Mouse (Mus musculus): ENCODE measurements around the gene Zfp580. TPM values are rescaled to one million over a fixed set of nuclear protein-coding genes. Genes with fewer than 3 reads are reported as not detected.

Zfp580 gene
- polyA plus RNA-seq, 1 experiment = 37.9 TPM

DNA sequence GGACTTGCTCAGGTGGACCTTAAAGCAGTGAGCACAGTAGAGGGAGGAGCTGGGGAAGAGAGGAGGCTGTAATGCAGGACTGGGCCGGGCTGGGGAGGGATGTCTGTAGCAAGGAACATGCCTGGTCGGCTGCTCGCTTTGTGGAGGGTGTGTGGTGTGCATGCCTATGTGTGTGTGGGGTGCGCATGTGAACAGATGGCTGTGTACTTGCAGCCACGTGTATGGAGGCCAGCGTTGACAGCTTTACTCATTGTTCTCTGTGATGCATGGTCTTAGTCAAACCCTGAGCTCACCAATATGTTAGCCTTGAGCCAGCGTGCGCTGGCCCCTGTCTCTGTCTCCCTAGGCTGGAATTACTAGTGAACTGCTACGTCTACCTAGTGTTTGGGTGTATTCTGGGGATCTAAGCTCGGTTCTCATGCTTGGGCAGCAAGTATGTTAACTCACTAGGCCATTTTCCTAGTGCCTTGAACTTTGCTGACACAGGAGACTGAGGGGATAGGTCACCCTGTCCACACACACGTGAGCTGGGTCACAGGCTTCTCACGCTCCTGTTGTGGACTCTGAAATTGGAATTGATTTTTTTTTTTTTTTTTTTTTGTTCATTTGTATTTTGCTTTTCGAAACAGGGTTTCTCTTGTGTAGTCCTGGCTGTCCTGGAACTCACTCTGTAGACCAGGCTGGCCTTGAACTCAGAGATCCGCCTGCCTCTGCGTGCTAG, 39.8 kb downstream of the Zfp580 start:
- TF ChIP-seq CTCF (IDR thresholded peaks at IDR 0.05; ENCODE audit: insufficient read depth, low read length) (no peak), POLR2A (IDR thresholded peaks at IDR 0.05; ENCODE audit: borderline replicate concordance, extremely low read depth, low read depth, low read length) (no peak)
- H3K4me1 ChIP-seq (ENCODE audit: control insufficient read depth, insufficient read depth, low read length) = no peaks in the 10 kb centered on the region
- no peak for DNase-seq
- no peak overlapping the region for H3K4me3 ChIP-seq (replicated peaks; ENCODE audit: extremely low read depth, low read depth, low read length)
- 87% methylated on average over 15 of the region's 15 CpGs for WGBS

DNA sequence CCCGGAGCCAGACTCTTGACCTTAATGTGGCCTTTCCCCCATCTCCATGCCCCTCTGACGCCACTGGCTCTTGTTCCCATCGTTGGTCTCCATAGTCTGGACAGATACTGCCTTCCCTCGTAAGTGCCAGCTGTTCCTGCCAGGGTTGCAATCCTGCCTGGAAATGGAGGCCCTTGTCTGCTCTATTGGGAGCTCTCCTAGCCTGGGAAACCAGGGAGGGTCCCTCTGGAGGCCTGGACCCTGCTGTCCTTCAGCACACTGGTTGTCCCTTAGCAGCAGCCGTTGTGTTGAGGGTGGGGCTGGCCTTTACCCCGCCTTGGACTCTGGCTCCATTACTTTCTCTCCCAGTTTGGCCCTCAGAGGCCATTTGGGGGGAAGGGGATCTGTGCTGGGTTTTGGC, 41.0 kb downstream of the Zfp580 start:
- H3K4me3 ChIP-seq (replicated peaks; ENCODE audit: extremely low read depth, low read depth, low read length) = no peak overlapping the region
- no peaks in the 10 kb centered on the region for H3K4me1 ChIP-seq (ENCODE audit: control insufficient read depth, insufficient read depth, low read length)
- TF ChIP-seq POLR2A (IDR thresholded peaks at IDR 0.05; ENCODE audit: borderline replicate concordance, extremely low read depth, low read depth, low read length) (no peak), CTCF (IDR thresholded peaks at IDR 0.05; ENCODE audit: insufficient read depth, low read length) (no peak)
- DNase-seq = peak; percentile 1
- 74% methylated on average over 6 of the region's 6 CpGs for WGBS

DNA sequence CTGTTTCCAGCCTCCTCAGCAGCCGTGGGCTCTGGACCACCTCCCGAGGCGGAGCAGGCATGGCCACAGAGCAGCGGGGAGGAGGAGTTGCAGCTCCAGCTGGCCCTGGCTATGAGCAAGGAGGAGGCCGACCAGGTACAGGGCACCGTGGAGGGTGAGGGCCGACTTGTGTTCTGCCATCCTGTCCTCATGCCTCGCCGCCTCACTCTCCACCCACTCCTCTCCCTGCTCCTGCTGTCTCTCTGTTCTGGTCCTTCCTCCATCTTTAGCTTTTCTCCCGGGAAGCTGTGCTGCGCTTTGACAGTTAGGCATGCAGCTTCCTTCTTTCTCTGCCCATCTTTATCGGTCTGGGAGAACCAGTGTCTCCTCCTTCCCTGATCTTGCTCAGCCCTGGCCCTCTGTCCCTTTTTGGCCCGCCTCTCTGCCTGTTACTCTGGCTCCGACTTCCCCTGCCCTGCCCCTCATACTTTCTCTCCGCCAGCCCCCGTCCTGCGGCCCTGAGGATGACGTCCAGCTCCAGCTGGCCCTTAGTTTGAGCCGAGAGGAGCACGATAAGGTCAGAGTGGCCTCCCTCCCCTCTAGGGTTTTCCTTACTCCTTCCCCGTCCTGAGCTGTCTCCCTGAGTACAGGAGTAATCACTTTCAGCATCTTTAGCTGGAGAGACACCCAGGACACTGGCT, 41.6 kb downstream of the Zfp580 start:
- Histone ChIP-seq H3K4me1 (ENCODE audit: control insufficient read depth, insufficient read depth, low read length) (no peaks in the 10 kb centered on the region), H3K4me3 (replicated peaks; ENCODE audit: extremely low read depth, low read depth, low read length) (no peak overlapping the region)
- WGBS = 78% methylated on average over 21 of the region's 21 CpGs
- TF ChIP-seq POLR2A (IDR thresholded peaks at IDR 0.05; ENCODE audit: borderline replicate concordance, extremely low read depth, low read depth, low read length) = no peak
- TF ChIP-seq CTCF (IDR thresholded peaks at IDR 0.05; ENCODE audit: insufficient read depth, low read length) = no peak
- peak; percentile 1 for DNase-seq

DNA sequence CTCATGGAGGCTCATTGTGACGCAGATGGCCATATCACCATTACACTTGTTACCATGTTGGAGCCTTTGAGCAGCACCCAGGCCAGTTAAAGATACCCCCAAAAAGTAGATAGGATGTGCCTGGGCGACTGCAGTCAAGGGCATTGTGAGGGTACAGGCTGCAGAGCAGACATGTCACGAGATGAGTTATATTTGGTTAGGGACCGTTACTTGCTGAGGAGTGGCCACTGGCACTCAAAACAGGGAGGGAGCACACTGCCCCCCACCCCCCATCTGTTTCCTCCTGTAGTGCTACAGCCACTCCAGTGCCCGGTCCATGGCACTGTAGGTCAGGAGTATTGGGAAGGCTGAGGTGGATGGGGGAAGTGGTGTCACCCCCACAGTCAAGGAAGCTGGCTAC, 47.4 kb downstream of the Zfp580 start:
- H3K4me3 ChIP-seq (replicated peaks; ENCODE audit: extremely low read depth, low read depth, low read length) = no peak overlapping the region
- DNase-seq = no peak
- 89% methylated on average over 5 of the region's 5 CpGs for WGBS
- no peak for TF ChIP-seq POLR2A (IDR thresholded peaks at IDR 0.05; ENCODE audit: borderline replicate concordance, extremely low read depth, low read depth, low read length)
- no peak for TF ChIP-seq CTCF (IDR thresholded peaks at IDR 0.05; ENCODE audit: insufficient read depth, low read length)
- H3K4me1 ChIP-seq (ENCODE audit: control insufficient read depth, insufficient read depth, low read length) = no peaks in the 10 kb centered on the region

DNA sequence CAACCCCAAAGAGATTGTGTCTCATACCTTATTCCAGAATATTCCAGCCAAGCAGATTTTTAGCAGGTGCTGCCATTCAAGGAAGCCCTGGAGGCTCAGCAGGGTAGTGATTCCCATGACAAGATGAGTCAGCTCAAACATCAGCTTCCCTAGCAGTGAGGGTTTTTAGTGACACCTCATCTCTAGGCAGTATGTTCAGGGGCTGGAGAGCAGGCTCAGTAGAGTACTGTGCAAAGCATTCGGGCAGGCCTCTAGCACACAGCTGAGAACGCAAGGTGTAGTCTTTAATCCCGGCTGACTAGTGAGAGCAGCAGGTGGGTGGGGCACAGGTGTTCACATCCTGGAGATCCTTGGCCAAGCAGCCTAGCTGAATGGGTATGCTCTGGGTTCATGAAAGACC, 48.5 kb downstream of the Zfp580 start:
- WGBS = 76% methylated on average over 3 of the region's 3 CpGs
- TF ChIP-seq POLR2A (IDR thresholded peaks at IDR 0.05; ENCODE audit: borderline replicate concordance, extremely low read depth, low read depth, low read length) = no peak
- no peak for TF ChIP-seq CTCF (IDR thresholded peaks at IDR 0.05; ENCODE audit: insufficient read depth, low read length)

DNA sequence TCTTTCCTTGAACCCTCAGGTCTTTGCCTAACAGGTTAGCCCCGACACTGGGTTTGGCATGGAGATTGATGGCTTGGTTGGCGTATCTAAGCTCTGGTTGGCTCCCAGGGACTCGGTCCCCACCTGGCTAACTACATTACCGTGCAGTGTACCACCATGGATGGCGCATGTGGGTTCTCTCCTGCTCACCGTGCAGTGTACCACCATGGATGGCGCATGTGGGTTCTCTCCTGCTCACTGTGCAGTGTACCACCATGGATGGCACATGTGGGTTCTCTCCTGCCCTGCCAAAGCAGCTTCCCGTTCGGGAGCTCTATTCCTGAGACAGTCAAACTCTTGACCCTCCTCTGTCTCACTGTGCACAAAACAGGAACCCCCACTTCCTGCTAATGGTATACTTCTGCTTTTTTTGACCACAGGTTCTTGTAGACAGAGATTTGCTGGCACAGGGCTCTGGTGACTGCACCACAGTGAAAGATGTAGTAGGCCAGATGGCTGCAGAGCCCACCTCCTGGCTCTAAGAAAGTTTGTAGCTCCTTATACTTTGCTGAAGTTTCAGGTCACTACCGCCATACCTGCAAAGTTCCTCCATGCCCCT, 49.8 kb downstream of the Zfp580 start:
- Histone ChIP-seq H3K4me3 (replicated peaks; ENCODE audit: extremely low read depth, low read depth, low read length) (no peak overlapping the region), H3K4me1 (ENCODE audit: control insufficient read depth, insufficient read depth, low read length) (no peaks in the 10 kb centered on the region)
- no peak for DNase-seq
- 67% methylated on average over 10 of the region's 10 CpGs for WGBS
- no peak for TF ChIP-seq CTCF (IDR thresholded peaks at IDR 0.05; ENCODE audit: insufficient read depth, low read length)
- no peak for TF ChIP-seq POLR2A (IDR thresholded peaks at IDR 0.05; ENCODE audit: borderline replicate concordance, extremely low read depth, low read depth, low read length)

More for the DNA sequence above, 48.5 kb downstream of the Zfp580 start:
- Histone ChIP-seq H3K4me1 (ENCODE audit: control insufficient read depth, insufficient read depth, low read length) (no peaks in the 10 kb centered on the region), H3K4me3 (replicated peaks; ENCODE audit: extremely low read depth, low read depth, low read length) (no peak overlapping the region)
- DNase-seq = no peak

DNA sequence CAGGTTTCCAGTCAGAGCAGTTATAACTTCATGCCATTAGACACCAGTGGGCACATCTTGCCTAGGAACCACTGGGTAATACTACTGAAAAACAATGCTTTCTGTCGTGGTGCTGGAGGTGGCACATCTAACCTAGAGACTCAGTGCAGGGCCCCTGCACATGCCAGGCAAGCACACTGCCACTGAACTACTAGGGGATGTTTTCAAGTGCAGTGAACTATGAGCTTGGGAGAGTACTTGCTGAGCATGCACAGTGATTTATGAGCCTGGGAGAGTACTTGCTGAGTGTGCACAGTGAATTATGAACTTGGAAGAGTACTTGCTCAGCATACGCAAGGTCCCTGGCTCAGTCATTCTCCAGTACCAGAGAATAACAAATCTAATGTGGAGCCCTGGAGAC, 51.2 kb downstream of the Zfp580 start:
- DNase-seq = no peak
- no peaks in the 10 kb centered on the region for H3K4me1 ChIP-seq (ENCODE audit: control insufficient read depth, insufficient read depth, low read length)

More for the DNA sequence above, 51.2 kb downstream of the Zfp580 start:
- no peak overlapping the region for H3K4me3 ChIP-seq (replicated peaks; ENCODE audit: extremely low read depth, low read depth, low read length)
- 84% methylated on average over 2 of the region's 2 CpGs for WGBS
- TF ChIP-seq CTCF (IDR thresholded peaks at IDR 0.05; ENCODE audit: insufficient read depth, low read length) (no peak), POLR2A (IDR thresholded peaks at IDR 0.05; ENCODE audit: borderline replicate concordance, extremely low read depth, low read depth, low read length) (no peak)

Other genes with a start within 250 kb of the Zfp580 start
- gene Ube2s, start 238.9 kb upstream of the Zfp580 start, polyA plus RNA-seq (2012; rRNA removed) = 135 and 210 TPM in 2 replicates
- 2.5 and 3.4 TPM in 2 replicates for gene Shisa7, start 206.8 kb upstream of the Zfp580 start, polyA plus RNA-seq (2012; rRNA removed)
- gene Isoc2b, start 181.3 kb upstream of the Zfp580 start, polyA plus RNA-seq (2012; rRNA removed) = 14.1 and 22.3 TPM in 2 replicates
- 13.4 and 15.0 TPM in 2 replicates for gene Isoc2a, start 174.4 kb upstream of the Zfp580 start, polyA plus RNA-seq (2012; rRNA removed)
- gene Gm36210, start 145.0 kb upstream of the Zfp580 start, polyA plus RNA-seq (2012; rRNA removed) = 0.15 and 0.20 TPM in 2 replicates
- 20.6 and 24.7 TPM in 2 replicates for gene Zfp628, start 136.3 kb upstream of the Zfp580 start, polyA plus RNA-seq (2012; rRNA removed)
- 7.1 and 7.6 TPM in 2 replicates for gene Nat14, start 129.5 kb upstream of the Zfp580 start, polyA plus RNA-seq (2012; rRNA removed)
- gene Ssc5d, start 125.8 kb upstream of the Zfp580 start, polyA plus RNA-seq (2012; rRNA removed) = 7.5 and 8.0 TPM in 2 replicates
- 5.6 and 24.2 TPM in 2 replicates for gene Sbk2, start 87.1 kb upstream of the Zfp580 start, polyA plus RNA-seq (2012; rRNA removed)
- 6.5 and 9.0 TPM in 2 replicates for gene Sbk3, start 80.4 kb upstream of the Zfp580 start, polyA plus RNA-seq (2012; rRNA removed)
- gene Zfp579, start 55.4 kb upstream of the Zfp580 start, polyA plus RNA-seq (2012; rRNA removed) = 84.1 and 90.7 TPM in 2 replicates
- gene Zfp524, start 37.1 kb upstream of the Zfp580 start, polyA plus RNA-seq (2012; rRNA removed) = 37.0 and 43.5 TPM in 2 replicates
- 32.2 and 33.9 TPM in 2 replicates for gene Fiz1, start 36.8 kb upstream of the Zfp580 start, polyA plus RNA-seq (2012; rRNA removed)
- gene Gm44973, start 36.0 kb upstream of the Zfp580 start, polyA plus RNA-seq (2012; rRNA removed) = not detected in 2 replicates
- 43.2 and 47.9 TPM in 2 replicates for gene Zfp865, start 31.2 kb upstream of the Zfp580 start, polyA plus RNA-seq (2012; rRNA removed)
- 0.90 and 0.97 TPM in 2 replicates for gene Ccdc106, start 31.0 kb upstream of the Zfp580 start, polyA plus RNA-seq (2012; rRNA removed)
- not detected in 2 replicates for gene 4632433K11Rik, start 17.4 kb upstream of the Zfp580 start, polyA plus RNA-seq (2012; rRNA removed)
- 5.2 and 6.9 TPM in 2 replicates for gene Zfp784, start 13.1 kb upstream of the Zfp580 start, polyA plus RNA-seq (2012; rRNA removed)
- gene U2af2, start 10.6 kb downstream of the Zfp580 start, polyA plus RNA-seq (2012; rRNA removed) = 145 and 189 TPM in 2 replicates
- 151 and 160 TPM in 2 replicates for gene Epn1, start 28.7 kb downstream of the Zfp580 start, polyA plus RNA-seq (2012; rRNA removed)
- gene Rfpl4, start 65.4 kb downstream of the Zfp580 start, polyA plus RNA-seq (2012; rRNA removed) = not detected in 2 replicates
- 0.24 TPM in 1 of 2 replicates, not detected in the other for gene Rasl2-9, start 74.4 kb downstream of the Zfp580 start, polyA plus RNA-seq (2012; rRNA removed)
- not detected in 2 replicates for gene Vmn1r55, start 98.1 kb downstream of the Zfp580 start, polyA plus RNA-seq (2012; rRNA removed)
- not detected in 2 replicates for gene Vmn1r56, start 145.2 kb downstream of the Zfp580 start, polyA plus RNA-seq (2012; rRNA removed)
- gene Vmn1r57, start 167.0 kb downstream of the Zfp580 start, polyA plus RNA-seq (2012; rRNA removed) = not detected in 2 replicates